In genomic region chr5:22317807-22318206, GRCm38 (mm10) we compare ENCODE assay signal across 19 mouse cellular contexts. TPM values are rescaled to one million over a fixed set of nuclear protein-coding genes. Genes with fewer than 3 reads are reported as not detected.
"Had no signal": no experiment of that assay in that cellular context is flagged by ENCODE, and none has a peak within 500 bp of the region (broad histone marks: within the 10 kb centered on the region; RNA-seq: fewer than 3 reads in every experiment).

No protein-coding gene starts in this region.

- H3K27ac ChIP-seq: intestine, embryonic 15.5 days; limb, embryonic 12.5 days; limb, embryonic 15.5 days; macrophage; stomach, embryonic 15.5 days had no signal

- H3K9me3 ChIP-seq: intestine, embryonic 15.5 days; limb, embryonic 12.5 days; limb, embryonic 15.5 days; stomach, embryonic 15.5 days had no signal

- H3K4me1 ChIP-seq: intestine, embryonic 15.5 days; limb, embryonic 12.5 days; limb, embryonic 15.5 days; stomach, embryonic 15.5 days had no signal

- H3K36me3 ChIP-seq: intestine, embryonic 15.5 days; limb, embryonic 12.5 days; limb, embryonic 15.5 days; stomach, embryonic 15.5 days had no signal

- H3K4me3 ChIP-seq: intestine, embryonic 15.5 days; limb, embryonic 12.5 days; limb, embryonic 15.5 days; stomach, embryonic 15.5 days had no signal

- ATAC-seq: intestine, embryonic 15.5 days had no signal

- H3K9ac ChIP-seq: intestine, embryonic 15.5 days; limb, embryonic 12.5 days; limb, embryonic 15.5 days; stomach, embryonic 15.5 days had no signal

- DNase-seq: kidney, adult 18-20 months; kidney, adult 9 months; kidney, postnatal 14 days; kidney, postnatal 4 days; left cerebral cortex, postnatal 4 days; lung, adult 2 months; lung, postnatal 14 days; midbrain, embryonic 14.5 days; right cerebral cortex, adult 18-20 months; right cerebral cortex, postnatal 14 days; right cerebral cortex, postnatal 4 days; spleen, adult 18-20 months; thymus, postnatal 25 days had no signal

- H3K27me3 ChIP-seq: intestine, embryonic 15.5 days; limb, embryonic 12.5 days; limb, embryonic 15.5 days; stomach, embryonic 15.5 days had no signal

- H3K4me2 ChIP-seq: intestine, embryonic 15.5 days; limb, embryonic 12.5 days; limb, embryonic 15.5 days; midbrain, embryonic 11.5 days; stomach, embryonic 15.5 days had no signal

RNA-seq across cellular contexts. Expression of gene Reln, which starts 26.7 kb away (rescaled TPM):
- polyA plus RNA-seq: macrophage had no signal
